Mouse (Mus musculus): ENCODE results near the gene Gart. TPM values are rescaled to one million over a fixed set of nuclear protein-coding genes. Genes with fewer than 3 reads are reported as not detected.

The Gart gene
- total RNA-seq (2015; ENCODE audit: low replicate concordance) = 47.9 and 60.8 TPM in 2 replicates
- 48.5 and 63.1 TPM in 2 replicates for total RNA-seq (2017; ENCODE audit: low replicate concordance)

GRCm38 (mm10) chr16:91646681-91647419 is at the start of gene Gart:
TSS of gene Gart (minus strand) at chr16:91646952.
- ATAC-seq (replicated peaks; ENCODE audit: low FRiP score, poor library complexity, severe bottlenecking) = peak; percentile 89

- no peak for ATAC-seq (replicated peaks; ENCODE audit: low FRiP score, poor library complexity, severe bottlenecking)
These were observed 48.5 kb upstream of the Gart start for GRCm38 (mm10) chr16:91695108-91695755.

GRCm38 (mm10) chr16:91694455-91695084 is 47.8 kb upstream of the Gart start:
- ATAC-seq (replicated peaks; ENCODE audit: low FRiP score, poor library complexity, severe bottlenecking) = peak; percentile 92

- 0 out of 2 replicates have a peak, but pooled peaks have one; percentile 39 for ATAC-seq (replicated peaks; ENCODE audit: low FRiP score, poor library complexity, severe bottlenecking)
These were observed 43.0 kb upstream of the Gart start for GRCm38 (mm10) chr16:91689791-91690190.

- ATAC-seq (replicated peaks; ENCODE audit: low FRiP score, poor library complexity, severe bottlenecking) = peak; percentile 87
These were observed 42.0 kb upstream of the Gart start, which contains the start of gene Donson for GRCm38 (mm10) chr16:91688619-91689334. TSS of gene Donson (minus strand) at chr16:91688770.

- ATAC-seq (replicated peaks; ENCODE audit: low FRiP score, poor library complexity, severe bottlenecking) = peak; percentile 8; the same call in 1 of the 2 replicates
These were observed 41.4 kb upstream of the Gart start for GRCm38 (mm10) chr16:91688023-91688618.

GRCm38 (mm10) chr16:91686369-91686768 is 39.6 kb upstream of the Gart start:
- ATAC-seq (replicated peaks; ENCODE audit: low FRiP score, poor library complexity, severe bottlenecking) = no peak

GRCm38 (mm10) chr16:91685526-91685925 is 38.8 kb upstream of the Gart start:
- no peak for ATAC-seq (replicated peaks; ENCODE audit: low FRiP score, poor library complexity, severe bottlenecking)

GRCm38 (mm10) chr16:91680656-91681055 is 33.9 kb upstream of the Gart start:
- ATAC-seq (replicated peaks; ENCODE audit: low FRiP score, poor library complexity, severe bottlenecking) = no peak

- ATAC-seq (replicated peaks; ENCODE audit: low FRiP score, poor library complexity, severe bottlenecking) = no peak
These were observed 31.6 kb upstream of the Gart start for GRCm38 (mm10) chr16:91678147-91678911.

GRCm38 (mm10) chr16:91674500-91674899 is 27.7 kb upstream of the Gart start:
- no peak for ATAC-seq (replicated peaks; ENCODE audit: low FRiP score, poor library complexity, severe bottlenecking)

- no peak for ATAC-seq (replicated peaks; ENCODE audit: low FRiP score, poor library complexity, severe bottlenecking)
These were observed 17.0 kb upstream of the Gart start for GRCm38 (mm10) chr16:91663795-91664194.

GRCm38 (mm10) chr16:91662336-91662735 is 15.6 kb upstream of the Gart start:
- no peak for ATAC-seq (replicated peaks; ENCODE audit: low FRiP score, poor library complexity, severe bottlenecking)

GRCm38 (mm10) chr16:91661397-91661796 is 14.6 kb upstream of the Gart start:
- ATAC-seq (replicated peaks; ENCODE audit: low FRiP score, poor library complexity, severe bottlenecking) = no peak

- no peak for ATAC-seq (replicated peaks; ENCODE audit: low FRiP score, poor library complexity, severe bottlenecking)
These were observed 13.0 kb upstream of the Gart start for GRCm38 (mm10) chr16:91659798-91660197.

GRCm38 (mm10) chr16:91658471-91658870 is 11.7 kb upstream of the Gart start:
- ATAC-seq (replicated peaks; ENCODE audit: low FRiP score, poor library complexity, severe bottlenecking) = no peak

- no peak for ATAC-seq (replicated peaks; ENCODE audit: low FRiP score, poor library complexity, severe bottlenecking)
These were observed 10.5 kb upstream of the Gart start for GRCm38 (mm10) chr16:91657285-91657684.

- ATAC-seq (replicated peaks; ENCODE audit: low FRiP score, poor library complexity, severe bottlenecking) = no peak
These were observed 8.5 kb upstream of the Gart start for GRCm38 (mm10) chr16:91655285-91655684.

GRCm38 (mm10) chr16:91652191-91652590 is 5.4 kb upstream of the Gart start:
- no peak for ATAC-seq (replicated peaks; ENCODE audit: low FRiP score, poor library complexity, severe bottlenecking)

Data from erythroid progenitor cell, adult 5-6 weeks (primary cell).